Mouse (Mus musculus) mature B cell (primary cell): ENCODE measurements around the gene Ubac2.

ENCODE experiments used
- in situ Hi-C: fragments of 300-500 bp; cut with MboI; formaldehyde crosslinking; loops from 2 replicates; pipeline ENCODE4 v1.14.3; 2019

Ubac2 gene

GRCm38 (mm10) chr14:121922731-121923130, 44.3 kb downstream of the Ubac2 start:
- in situ Hi-C loops: loop anchor here (5.0 to 10.0 kb wide), 2 partner anchors 55 to 202 kb away; no protein-coding TSS in a partner anchor

GRCm38 (mm10) chr14:121924876-121925275, 46.5 kb downstream of the Ubac2 start:
- in situ Hi-C loops: loop anchor here (5.0 to 10.0 kb wide), 2 partner anchors 58 to 200 kb away; no protein-coding TSS in a partner anchor

- in situ Hi-C loops: loop anchor here (10.0 kb wide), 1 partner anchor 198 kb away; no protein-coding TSS in a partner anchor
Observed at GRCm38 (mm10) chr14:121926901-121927300, 48.5 kb downstream of the Ubac2 start.

GRCm38 (mm10) chr14:121927451-121927850, 49.0 kb downstream of the Ubac2 start:
- in situ Hi-C loops: loop anchor here (10.0 kb wide), 1 partner anchor 197 kb away; no protein-coding TSS in a partner anchor

- in situ Hi-C loops: loop anchor here (10.0 kb wide), 1 partner anchor 196 kb away; no protein-coding TSS in a partner anchor
Observed at GRCm38 (mm10) chr14:121928375-121929137, 50.1 kb downstream of the Ubac2 start.

GRCm38 (mm10) chr14:121929243-121929951, 51.0 kb downstream of the Ubac2 start:
- in situ Hi-C loops: loop anchor here (10.0 kb wide), 1 partner anchor 195 kb away; no protein-coding TSS in a partner anchor

GRCm38 (mm10) chr14:121930731-121931383, 52.4 kb downstream of the Ubac2 start:
- in situ Hi-C loops: no loop called here

GRCm38 (mm10) chr14:121931594-121931993, 53.2 kb downstream of the Ubac2 start:
- in situ Hi-C loops: no loop called here

- in situ Hi-C loops: no loop called here
Observed at GRCm38 (mm10) chr14:121932180-121932579, 53.8 kb downstream of the Ubac2 start.

GRCm38 (mm10) chr14:121933906-121934596, 55.6 kb downstream of the Ubac2 start:
- in situ Hi-C loops: no loop called here

GRCm38 (mm10) chr14:121934597-121934946, 56.2 kb downstream of the Ubac2 start:
- in situ Hi-C loops: no loop called here

GRCm38 (mm10) chr14:121936356-121936755, 57.9 kb downstream of the Ubac2 start:
- in situ Hi-C loops: loop anchor here (5.0 kb wide), 1 partner anchor 126 kb away; no protein-coding TSS in a partner anchor

GRCm38 (mm10) chr14:121936856-121937255, 58.4 kb downstream of the Ubac2 start:
- in situ Hi-C loops: loop anchor here (5.0 kb wide), 1 partner anchor 125 kb away; no protein-coding TSS in a partner anchor

GRCm38 (mm10) chr14:121937601-121938255, 59.3 kb downstream of the Ubac2 start:
- in situ Hi-C loops: loop anchor here (5.0 kb wide), 1 partner anchor 125 kb away; no protein-coding TSS in a partner anchor

- in situ Hi-C loops: loop anchor here (5.0 kb wide), 1 partner anchor 124 kb away; no protein-coding TSS in a partner anchor
Observed at GRCm38 (mm10) chr14:121938256-121939191, 60.1 kb downstream of the Ubac2 start.

GRCm38 (mm10) chr14:121939582-121939981, 61.2 kb downstream of the Ubac2 start:
- in situ Hi-C loops: loop anchor here (5.0 kb wide), 1 partner anchor 123 kb away; no protein-coding TSS in a partner anchor

GRCm38 (mm10) chr14:121946131-121946530, 67.7 kb downstream of the Ubac2 start:
- in situ Hi-C loops: no loop called here

- in situ Hi-C loops: no loop called here
Observed at GRCm38 (mm10) chr14:121946728-121947127, 68.3 kb downstream of the Ubac2 start.

GRCm38 (mm10) chr14:121947201-121947760, 68.9 kb downstream of the Ubac2 start:
- in situ Hi-C loops: no loop called here
